Mouse (Mus musculus): ENCODE results near the gene Phf23. TPM values are rescaled to one million over a fixed set of nuclear protein-coding genes. Genes with fewer than 3 reads are reported as not detected.
"Not testable (repeated sequence)": the region's sequence is repeated elsewhere in the genome, so short reads cannot be mapped to it uniquely, and the experiment has no call there.

Gene Phf23
- 71.5 and 75.6 TPM in 2 replicates for polyA plus RNA-seq (2015; fragmentation: Nextera tagmentation; extraction: Ambion mirVana)

DNA sequence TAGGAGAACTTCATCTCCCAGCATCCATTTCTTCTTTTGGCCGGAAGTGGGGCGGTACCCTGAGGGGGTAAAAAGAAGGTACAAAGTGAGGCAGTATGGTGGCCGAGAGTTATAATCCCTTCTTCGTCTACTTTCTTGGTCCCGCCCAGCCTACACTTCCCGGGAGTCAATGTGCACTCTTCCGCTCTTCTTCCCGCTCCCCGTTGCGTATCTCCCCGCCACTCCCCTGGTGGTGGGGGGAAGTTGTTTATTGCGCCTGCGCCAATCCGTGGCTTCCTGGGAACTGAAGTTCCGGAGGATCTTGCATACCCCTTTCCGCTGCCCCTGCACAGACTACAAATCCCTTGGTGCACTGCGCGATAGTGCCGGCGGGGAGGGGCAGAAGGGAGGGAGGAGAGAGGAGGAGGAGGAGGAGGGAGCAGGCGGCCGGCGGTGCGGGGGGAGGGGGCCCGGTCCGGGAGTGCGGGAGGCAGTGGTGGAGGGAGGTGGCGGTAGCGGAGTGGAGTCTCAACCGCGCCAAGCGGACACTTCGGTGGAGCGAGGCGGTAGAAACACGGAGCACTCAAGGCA is at the start of gene Phf23:
Gene Phf23, plus strand, starts transcription at position 387 of the 570 bp plus-strand sequence.
- H3K36me3 ChIP-seq = peaks cover 34% of the 10 kb centered on the region
- ATAC-seq (replicated peaks) = peak; percentile 87
- peak within 1 kb of the TSS; percentile 64 for H3K4me3 ChIP-seq
- H3K4me2 ChIP-seq (replicated peaks) = peak within 1 kb of the TSS; percentile 66
- H3K27me3 ChIP-seq = no peaks in the 10 kb centered on the region
- H3K9me3 ChIP-seq = no peaks in the 10 kb centered on the region
- H3K4me1 ChIP-seq = peaks cover 38% of the 10 kb centered on the region
- peak within 1 kb of the TSS; percentile 87 for H3K9ac ChIP-seq (replicated peaks)
- WGBS = under 1% methylated on average over 36 of the region's 36 CpGs
- H3K27ac ChIP-seq (replicated peaks) = peak within 1 kb of the TSS; percentile 94

DNA sequence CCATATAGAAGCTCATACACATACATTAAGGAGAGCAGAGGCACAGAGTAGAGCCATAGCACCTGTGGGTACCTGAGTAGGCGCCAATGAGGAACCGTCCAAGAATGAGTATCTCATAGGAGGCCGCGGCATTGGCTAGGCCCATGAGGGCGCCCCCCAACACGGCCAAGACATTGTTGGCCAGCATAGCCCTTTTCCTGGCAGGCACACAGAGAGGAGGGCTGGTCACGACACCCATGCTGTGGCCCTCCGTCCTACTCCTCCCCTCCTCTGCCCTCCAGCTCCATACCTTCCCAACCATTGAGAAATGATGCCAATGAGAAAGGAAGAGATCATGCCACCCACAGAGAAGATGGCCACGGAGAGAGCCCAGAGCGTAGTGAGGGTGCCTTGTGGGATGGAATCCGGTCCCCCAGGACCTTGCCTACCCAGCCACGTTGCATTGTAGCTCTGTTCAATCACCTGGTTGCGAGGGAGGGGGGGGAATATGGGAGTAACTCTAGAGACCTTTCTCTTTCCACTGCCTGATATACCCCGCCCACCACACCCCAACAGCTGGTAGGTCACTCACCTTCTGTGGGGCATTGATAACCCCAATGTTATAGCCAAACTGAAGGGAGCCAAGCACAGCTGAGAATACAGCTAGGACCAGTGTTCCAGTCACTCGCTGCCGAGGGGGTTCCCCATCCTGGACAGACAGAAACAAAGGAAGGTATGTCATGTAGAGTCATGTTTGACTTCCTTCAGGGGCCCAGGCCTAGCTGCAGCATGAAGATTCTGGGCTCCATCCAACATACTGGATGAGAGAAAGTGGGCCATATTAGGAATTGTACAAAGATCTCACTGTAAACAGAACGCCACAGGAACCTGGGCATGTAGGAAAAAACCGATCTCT is 49.3 kb upstream of the Phf23 start:
- 92% methylated on average over 18 of the region's 18 CpGs for WGBS
- no peak overlapping the region for H3K9ac ChIP-seq (replicated peaks)
- H3K4me3 ChIP-seq = no peak overlapping the region
- H3K27ac ChIP-seq (replicated peaks) = no peak overlapping the region
- H3K4me2 ChIP-seq (replicated peaks) = no peak overlapping the region
- no peaks in the 10 kb centered on the region for H3K27me3 ChIP-seq
- H3K4me1 ChIP-seq = peaks cover 18% of the 10 kb centered on the region
- H3K9me3 ChIP-seq = no peaks in the 10 kb centered on the region
- ATAC-seq (replicated peaks) = no peak
- H3K36me3 ChIP-seq = no peaks in the 10 kb centered on the region

DNA sequence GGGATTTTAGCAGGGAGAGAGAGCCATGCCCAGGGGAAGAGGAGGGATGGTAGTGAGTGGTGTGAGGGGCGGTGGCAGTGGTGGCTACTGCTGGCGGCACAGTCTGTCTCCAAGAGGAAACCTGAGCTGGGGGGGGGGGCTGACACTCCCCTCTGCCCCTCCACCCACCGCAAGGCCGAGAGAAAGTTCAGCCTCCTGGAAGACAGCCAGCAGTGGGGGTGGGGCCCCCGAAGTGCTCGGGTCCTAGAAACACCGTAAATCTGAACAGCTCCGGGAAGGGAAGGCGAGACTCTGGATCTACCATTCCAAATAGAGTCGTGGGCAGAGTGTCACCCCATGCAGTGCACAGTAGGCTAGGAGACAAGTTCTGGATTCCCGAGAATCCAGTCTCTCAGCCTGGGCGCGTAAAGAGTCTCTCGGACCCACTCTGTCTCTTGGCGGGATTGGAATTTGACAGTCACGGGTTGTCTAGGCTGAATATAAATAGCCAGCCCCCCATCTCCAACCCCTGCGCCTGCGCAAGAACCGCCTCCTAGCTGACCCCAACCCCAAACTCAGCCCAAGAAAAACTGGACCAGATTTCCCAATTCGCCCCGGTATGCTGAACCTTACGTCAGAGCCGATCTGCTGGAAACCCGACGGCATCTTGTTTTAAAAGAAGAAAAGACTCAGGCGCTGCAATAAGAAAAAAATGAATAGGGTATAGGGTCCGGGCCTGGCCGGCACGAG is 48.1 kb upstream of the Phf23 start:
- peak overlapping the region; percentile 34 for H3K9ac ChIP-seq (replicated peaks)
- ATAC-seq (replicated peaks) = peak; percentile 44
- H3K9me3 ChIP-seq = no peaks in the 10 kb centered on the region
- H3K4me3 ChIP-seq = peak overlapping the region; percentile 42
- no peaks in the 10 kb centered on the region for H3K27me3 ChIP-seq
- H3K36me3 ChIP-seq = no peaks in the 10 kb centered on the region
- peak overlapping the region; percentile 48 for H3K4me2 ChIP-seq (replicated peaks)
- H3K27ac ChIP-seq (replicated peaks) = peak overlapping the region; percentile 64; the same call in 1 of the 2 replicates
- peaks cover 18% of the 10 kb centered on the region for H3K4me1 ChIP-seq
- 2% methylated on average over 29 of the region's 29 CpGs for WGBS

DNA sequence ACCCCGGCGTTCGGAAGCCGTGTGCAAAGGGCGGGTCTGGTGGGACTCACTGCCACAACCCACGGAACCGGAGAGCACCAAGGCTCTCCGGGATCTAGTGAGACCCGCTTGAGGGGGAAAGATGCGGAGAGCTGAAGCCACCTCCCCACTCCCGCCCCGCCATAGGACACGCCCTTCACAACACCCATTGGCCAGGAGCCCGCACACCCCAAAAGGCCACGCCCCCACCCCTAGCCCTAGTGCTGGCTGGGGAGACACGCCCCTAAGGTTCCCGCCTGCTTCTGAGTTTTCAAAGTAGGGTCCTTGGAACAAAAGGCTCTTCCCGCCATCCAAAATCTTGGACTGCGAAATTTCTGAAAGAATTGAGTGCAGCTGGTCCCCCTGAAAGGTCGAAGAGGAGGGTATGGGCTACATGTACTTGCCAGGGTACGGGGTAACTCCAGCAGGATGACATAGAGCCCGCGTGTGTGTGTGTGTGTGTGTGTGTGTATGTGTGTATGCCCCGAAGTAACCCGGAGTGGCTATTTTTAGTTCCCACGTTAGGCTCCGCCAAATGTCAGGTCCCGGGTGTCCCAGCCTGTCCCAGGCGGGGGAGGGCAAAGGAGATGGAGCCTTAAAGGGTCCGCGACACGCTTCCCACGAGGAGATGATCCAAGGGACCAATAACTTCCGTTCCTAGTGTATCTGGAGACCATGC is 47.4 kb upstream of the Phf23 start, which contains the start of gene Slc2a4:
Gene Slc2a4, minus strand, starts transcription at position 123 of the 697 bp plus-strand sequence.
- Histone ChIP-seq H3K36me3 (no peaks in the 10 kb centered on the region), H3K9ac (replicated peaks) (peak within 1 kb of the TSS; percentile 34), H3K4me1 (peaks cover 18% of the 10 kb centered on the region), H3K4me2 (replicated peaks) (peak within 1 kb of the TSS; percentile 48), H3K4me3 (peak within 1 kb of the TSS; percentile 42), H3K27ac (replicated peaks) (peak within 1 kb of the TSS; percentile 64), H3K27me3 (no peaks in the 10 kb centered on the region), H3K9me3 (no peaks in the 10 kb centered on the region)
- peak; percentile 95 for ATAC-seq (replicated peaks)
- under 1% methylated on average over 34 of the region's 34 CpGs for WGBS

DNA sequence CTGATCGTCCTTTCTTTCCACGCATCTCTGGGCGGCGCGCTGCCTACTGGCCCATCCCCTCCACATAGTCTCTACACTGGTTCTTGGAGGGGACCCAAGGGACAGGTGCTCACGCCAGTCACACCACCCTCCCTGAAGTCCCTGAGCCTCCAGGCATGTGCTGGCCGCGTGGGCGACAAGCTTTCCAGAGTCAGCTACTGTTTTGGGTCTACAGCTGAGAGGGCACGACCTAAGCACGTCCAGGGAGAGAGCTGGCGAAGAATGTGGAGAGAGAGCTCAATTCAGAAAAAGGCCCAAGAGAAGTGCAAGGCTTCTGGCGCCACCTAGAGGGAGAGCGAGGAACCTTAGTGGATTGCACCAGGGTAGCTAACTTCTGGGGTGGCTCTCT is 46.8 kb upstream of the Phf23 start:
- Histone ChIP-seq H3K36me3 (no peaks in the 10 kb centered on the region), H3K27me3 (no peaks in the 10 kb centered on the region), H3K4me1 (peaks cover 18% of the 10 kb centered on the region), H3K27ac (replicated peaks) (peak overlapping the region; percentile 64), H3K4me3 (peak overlapping the region; percentile 42), H3K4me2 (replicated peaks) (peak overlapping the region; percentile 48), H3K9ac (replicated peaks) (peak overlapping the region; percentile 34; the same call in 1 of the 2 replicates), H3K9me3 (no peaks in the 10 kb centered on the region)
- WGBS = 0% methylated on average over 14 of the region's 14 CpGs
- no peak; the same call in 1 of the 2 replicates for ATAC-seq (replicated peaks)

DNA sequence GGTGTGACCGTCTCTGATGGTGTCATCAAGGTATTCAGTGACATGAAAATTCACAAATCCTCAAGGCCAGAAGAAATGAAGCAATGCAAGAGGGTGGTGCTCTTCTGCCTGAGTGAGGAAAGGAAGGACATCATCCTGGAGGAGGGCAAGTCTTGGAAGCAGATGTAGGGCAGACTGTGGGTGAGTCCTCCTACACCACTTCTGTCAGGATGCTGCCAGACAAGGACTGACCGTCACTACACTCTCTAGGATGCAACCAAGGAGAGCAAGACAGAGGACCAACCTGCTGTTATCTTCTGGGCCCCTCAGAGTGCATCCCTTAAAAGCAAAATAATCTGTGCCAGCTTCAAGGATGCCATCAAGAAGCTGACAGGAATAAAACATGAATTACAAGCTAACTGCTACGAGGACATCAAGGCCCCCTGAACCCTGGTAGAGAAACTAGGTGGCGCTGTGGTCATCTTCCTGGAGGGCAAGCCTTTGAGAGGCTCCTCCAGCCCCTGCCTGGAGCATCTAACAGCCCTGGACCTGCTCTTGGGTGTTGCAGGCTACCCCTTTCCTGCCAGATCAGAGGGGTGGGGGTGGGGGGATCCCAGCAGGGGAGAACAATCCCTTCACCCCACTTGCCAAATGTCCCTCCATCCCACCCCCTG is 44.6 kb upstream of the Phf23 start:
- 38% methylated on average over 4 of the region's 4 CpGs for WGBS

DNA sequence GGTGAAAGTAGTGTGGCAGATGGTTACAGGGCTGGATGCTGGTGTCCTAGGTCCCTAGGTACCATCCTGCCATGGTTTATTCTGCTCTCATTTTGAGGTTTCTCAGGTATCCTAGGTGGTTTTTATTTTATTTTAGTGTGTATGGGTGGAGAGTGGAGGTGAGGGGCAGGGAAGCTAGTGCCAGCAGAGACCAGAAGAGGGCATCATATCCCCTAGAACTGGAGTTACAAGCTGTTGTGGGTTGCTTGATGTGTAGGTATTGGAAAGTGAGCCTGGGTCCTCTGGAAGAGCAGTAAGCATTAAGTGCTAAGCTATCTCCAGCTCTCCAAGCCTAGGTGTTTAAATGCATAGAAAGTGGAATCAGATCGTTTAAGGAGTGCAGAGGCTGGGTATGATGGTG is 43.3 kb upstream of the Phf23 start:
- no peaks in the 10 kb centered on the region for H3K27me3 ChIP-seq
- H3K4me1 ChIP-seq = peaks cover 15% of the 10 kb centered on the region
- H3K4me3 ChIP-seq = no peak overlapping the region
- H3K36me3 ChIP-seq = no peaks in the 10 kb centered on the region
- no peak overlapping the region for H3K4me2 ChIP-seq (replicated peaks)
- no peaks in the 10 kb centered on the region for H3K9me3 ChIP-seq
- no peak overlapping the region for H3K27ac ChIP-seq (replicated peaks)
- no peak overlapping the region for H3K9ac ChIP-seq (replicated peaks)
- no peak for ATAC-seq (replicated peaks)
- WGBS = 47% methylated on average over 1 of the region's 1 CpGs

More for the DNA sequence above, 44.6 kb upstream of the Phf23 start:
- Histone ChIP-seq H3K36me3 (no peaks in the 10 kb centered on the region), H3K4me2 (replicated peaks) (no peak overlapping the region), H3K27me3 (no peaks in the 10 kb centered on the region), H3K4me1 (peaks cover 18% of the 10 kb centered on the region), H3K4me3 (no peak overlapping the region), H3K27ac (replicated peaks) (no peak overlapping the region), H3K9ac (replicated peaks) (no peak overlapping the region), H3K9me3 (no peaks in the 10 kb centered on the region)
- no peak for ATAC-seq (replicated peaks)

DNA sequence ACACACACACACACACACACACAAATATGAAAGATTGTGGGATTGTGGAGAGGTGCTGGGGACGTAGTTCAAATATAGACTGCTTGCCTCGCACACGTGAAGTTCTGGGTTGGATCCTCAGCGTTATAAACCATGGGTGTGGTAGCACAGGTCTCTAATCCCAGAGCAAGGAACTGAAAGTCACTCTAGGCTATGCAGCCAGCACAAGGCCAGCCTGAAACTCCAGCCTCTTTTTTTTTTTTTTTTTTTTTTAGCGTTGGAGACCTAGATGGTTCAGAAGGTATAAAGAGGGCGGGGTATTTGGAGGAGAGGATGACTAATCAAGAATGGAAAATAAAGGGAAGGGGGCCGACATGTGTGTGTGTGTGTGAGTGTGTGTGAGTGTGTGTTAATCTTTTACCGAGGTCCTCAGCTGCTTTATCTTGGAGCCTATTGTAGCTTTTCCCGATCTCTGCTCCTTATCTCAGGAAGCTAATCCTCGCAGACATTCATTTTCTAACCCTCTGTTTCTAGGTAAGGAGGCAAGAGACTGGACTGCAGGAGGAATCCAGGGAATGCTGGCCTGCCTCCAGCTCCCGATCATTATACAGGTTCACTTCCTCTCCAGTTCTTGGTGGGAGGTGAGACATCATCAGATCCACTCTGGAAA is 42.2 kb upstream of the Phf23 start:
- no peaks in the 10 kb centered on the region for H3K9me3 ChIP-seq
- no peaks in the 10 kb centered on the region for H3K36me3 ChIP-seq
- H3K27ac ChIP-seq (replicated peaks) = no peak overlapping the region
- H3K4me1 ChIP-seq = peaks cover 4% of the 10 kb centered on the region
- no peaks in the 10 kb centered on the region for H3K27me3 ChIP-seq
- H3K4me3 ChIP-seq = no peak overlapping the region
- ATAC-seq (replicated peaks) = no peak
- WGBS = 66% methylated on average over 11 of the region's 11 CpGs
- no peak overlapping the region for H3K9ac ChIP-seq (replicated peaks)
- H3K4me2 ChIP-seq (replicated peaks) = no peak overlapping the region

DNA sequence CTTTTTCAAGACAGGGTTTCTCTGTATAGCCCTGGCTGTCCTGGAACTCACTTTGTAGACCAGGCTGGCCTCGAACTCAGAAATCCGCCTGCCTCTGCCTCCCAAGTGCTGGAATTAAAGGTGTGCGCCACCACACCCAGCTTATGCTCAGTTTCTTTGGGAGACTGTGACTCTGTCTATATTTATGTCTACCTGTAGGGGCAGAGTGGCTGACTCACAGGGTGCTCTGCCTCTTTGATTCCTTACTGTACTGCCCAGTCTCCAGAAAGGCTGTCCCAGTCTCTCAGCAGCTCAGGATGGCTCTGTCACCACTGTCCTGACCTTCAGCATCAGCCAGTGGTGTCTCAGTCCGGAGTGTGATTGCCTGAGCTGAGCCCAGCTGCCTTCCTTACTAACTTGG is 40.0 kb upstream of the Phf23 start:
- H3K4me3 ChIP-seq = not testable (repeated sequence)

DNA sequence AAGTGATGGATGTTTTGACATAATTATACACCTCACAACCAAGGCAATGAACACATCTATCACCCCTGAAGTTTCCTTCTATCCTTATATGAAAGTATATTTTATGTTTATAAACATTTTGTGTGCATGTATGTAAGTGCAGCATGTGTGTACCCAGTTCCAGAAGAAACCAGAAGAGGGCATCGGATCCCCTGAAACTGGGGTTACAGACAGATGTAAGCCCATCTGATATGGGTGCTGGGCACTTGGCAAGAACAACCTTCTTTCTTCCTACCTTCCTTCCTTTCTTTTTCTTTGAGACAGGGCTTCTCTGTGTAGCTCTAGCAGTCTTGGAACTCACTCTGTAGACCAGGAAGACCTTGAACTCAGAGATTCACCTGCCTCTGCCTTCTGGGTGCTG is 39.4 kb upstream of the Phf23 start:
- Histone ChIP-seq H3K36me3 (no peaks in the 10 kb centered on the region), H3K27me3 (no peaks in the 10 kb centered on the region; the same call in 1 of the 2 replicates), H3K9ac (replicated peaks) (no peak overlapping the region), H3K4me3 (no peak overlapping the region), H3K27ac (replicated peaks) (no peak overlapping the region), H3K4me2 (replicated peaks) (no peak overlapping the region), H3K4me1 (no peaks in the 10 kb centered on the region), H3K9me3 (no peaks in the 10 kb centered on the region)
- WGBS = 65% methylated on average over 1 of the region's 1 CpGs
- no peak for ATAC-seq (replicated peaks)

More for the DNA sequence above, 40.0 kb upstream of the Phf23 start:
- ATAC-seq (replicated peaks); H3K9ac ChIP-seq (replicated peaks); H3K4me1 ChIP-seq; H3K27me3 ChIP-seq; H3K27ac ChIP-seq (replicated peaks); H3K36me3 ChIP-seq; H3K9me3 ChIP-seq; H3K4me2 ChIP-seq (replicated peaks): not testable (repeated sequence)
- WGBS = 79% methylated on average over 4 of the region's 4 CpGs

DNA sequence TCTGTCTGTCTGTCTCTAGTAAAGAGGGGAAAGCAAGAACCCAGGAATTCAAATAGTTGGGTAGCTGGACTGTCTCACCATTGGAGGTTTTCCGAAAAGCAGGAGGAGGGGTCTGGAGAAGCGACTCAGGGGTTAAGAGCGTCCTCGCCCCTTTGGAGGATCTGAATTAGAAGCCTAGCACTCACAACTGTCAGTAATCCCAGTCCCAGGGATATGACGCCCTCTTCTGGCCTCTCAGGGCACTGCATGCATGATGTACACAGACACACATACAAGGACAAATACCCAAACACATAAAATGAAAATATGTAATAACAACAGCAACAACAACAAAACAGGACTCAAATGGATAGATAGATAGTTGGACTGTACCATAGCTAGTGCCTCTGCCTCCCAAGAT is 35.0 kb upstream of the Phf23 start:
- Histone ChIP-seq H3K9me3 (no peaks in the 10 kb centered on the region), H3K4me1 (peaks cover 4% of the 10 kb centered on the region; the same call in 1 of the 2 replicates), H3K4me3 (no peak overlapping the region), H3K36me3 (no peaks in the 10 kb centered on the region), H3K9ac (replicated peaks) (no peak overlapping the region), H3K27me3 (peaks cover 35% of the 10 kb centered on the region), H3K27ac (replicated peaks) (no peak overlapping the region), H3K4me2 (replicated peaks) (no peak overlapping the region)
- no peak for ATAC-seq (replicated peaks)
- WGBS = 30% methylated on average over 5 of the region's 5 CpGs

Data from forebrain, embryonic 15.5 days (tissue).